Mouse (Mus musculus) embryonic fibroblast, embryonic 13.5 days (primary cell): Measurements from ENCODE around the gene Nkain1.

ENCODE experiments used
- CTCF ChIP-seq: IDR thresholded peaks from 2 replicates; pipeline ENCODE4 v1.5.1; 2011; ENCODE audit warnings: mild to moderate bottlenecking, control low read depth, low read length, moderate library complexity, borderline replicate concordance; ENCODE audit not compliant: insufficient read depth
- POLR2A ChIP-seq: IDR thresholded peaks from 2 replicates; pipeline ENCODE4 v1.6.1; 2011; ENCODE audit warnings: low read depth, mild to moderate bottlenecking, control low read depth, low read length, moderate library complexity

DNA sequence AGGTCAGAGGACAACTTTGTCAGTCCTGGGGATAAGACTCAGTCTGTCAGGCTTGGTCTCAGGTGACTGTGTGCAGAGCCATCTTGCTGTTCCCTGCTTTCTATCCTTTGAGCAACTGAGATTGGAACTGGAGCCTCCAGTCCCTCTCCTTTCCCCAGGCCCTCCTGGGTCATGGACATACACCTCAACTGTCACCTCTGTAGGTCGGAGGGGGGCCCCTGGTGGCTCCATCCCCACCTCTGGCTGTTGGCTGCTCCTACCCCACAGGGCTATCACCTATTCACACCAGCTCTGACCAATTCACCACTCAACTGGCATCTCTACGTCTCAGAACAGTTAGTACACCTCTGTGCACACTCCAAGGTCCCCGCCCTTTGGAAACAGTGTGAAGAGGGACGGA lies 33.1 kb downstream of the Nkain1 start:
- TF ChIP-seq CTCF (no peak), POLR2A (no peak)
